Mouse (Mus musculus) hindbrain, embryonic 14.5 days (tissue): ENCODE measurements at regions not wholly inside any gene's neighbourhood (a gene's known extent, or its start where the extent isn't known, plus 50 kb on each side); places are given as distances from the start of the nearest gene placed in this dataset.

Experiments
- ATAC-seq: fragments of 200-750 bp; cut with Nextera tagmentation; 2 replicates; pipeline ENCODE4 v1.8.0; 2017; ENCODE audit warnings: moderate number of reproducible peaks, mild to moderate bottlenecking, moderate TSS enrichment, moderate library complexity; ENCODE audit not compliant: low FRiP score
- DNase-seq: peaks from one replicate; pipeline ENCODE4 v3.0.0-alpha.2; 2015; ENCODE audit warnings: low spot score
- H3K27ac ChIP-seq: fragments of 300-500 bp; sonication (generic); 2 replicates; pipeline ENCODE4 v1.5.1; 2014; ENCODE audit warnings: mild to moderate bottlenecking, moderate library complexity
- H3K27me3 ChIP-seq: fragments of 300-500 bp; sonication (generic); 2 replicates; pipeline ENCODE4 v1.6.1; 2014; ENCODE audit warnings: mild to moderate bottlenecking, low read length, mixed read lengths; ENCODE audit not compliant: control insufficient read depth, insufficient read depth
- H3K36me3 ChIP-seq: fragments of 300-500 bp; sonication (generic); replicated peaks from 2 replicates; pipeline ENCODE4 v1.6.1; 2014; ENCODE audit not compliant: control insufficient read depth, insufficient read depth
- H3K4me1 ChIP-seq: fragments of 300-500 bp; sonication (generic); replicated peaks from 2 replicates; pipeline ENCODE4 v1.6.1; 2014; ENCODE audit warnings: antibody characterized with exemption, low read length, mixed read lengths; ENCODE audit not compliant: control insufficient read depth, insufficient read depth
- H3K4me2 ChIP-seq: fragments of 300-500 bp; sonication (generic); replicated peaks from 2 replicates; pipeline ENCODE4 v1.6.1; 2014; ENCODE audit warnings: mild to moderate bottlenecking, moderate library complexity
- H3K4me3 ChIP-seq: fragments of 300-500 bp; sonication (generic); replicated peaks from 2 replicates; pipeline ENCODE4 v1.5.1; 2014; ENCODE audit warnings: mild to moderate bottlenecking, low read length
- H3K9ac ChIP-seq: fragments of 300-500 bp; sonication (generic); 2 replicates; pipeline ENCODE4 v1.6.1; 2014
- H3K9me3 ChIP-seq: fragments of 300-500 bp; sonication (generic); 2 replicates; pipeline ENCODE4 v1.6.1; 2016; ENCODE audit warnings: low read length; ENCODE audit not compliant: control insufficient read depth
- WGBS: fragments of 180-500 bp; shearing (Covaris S2); extraction: QIAGEN DNeasy Blood & Tissue Kit; methylation state at CpG from one replicate; pipeline ENCODE4 v1.1.7; 2014; 5-methylcytosine and 5-hydroxymethylcytosine counted together

- Histone ChIP-seq H3K27ac (no peak overlapping the region), H3K4me2 (no peak overlapping the region), H3K4me1 (no peaks in the 10 kb centered on the region), H3K9ac (no peak overlapping the region), H3K36me3 (no peaks in the 10 kb centered on the region), H3K27me3 (no peaks in the 10 kb centered on the region), H3K4me3 (no peak overlapping the region), H3K9me3 (no peaks in the 10 kb centered on the region)
- ATAC-seq, result no peak
- 82% methylated on average over 3 of the region's 3 CpGs for WGBS
- DNase-seq, result no peak
Observed at GRCm38 (mm10) chr5:37980692-37981091, 57.9 kb upstream of the Stx18 start.

DNA sequence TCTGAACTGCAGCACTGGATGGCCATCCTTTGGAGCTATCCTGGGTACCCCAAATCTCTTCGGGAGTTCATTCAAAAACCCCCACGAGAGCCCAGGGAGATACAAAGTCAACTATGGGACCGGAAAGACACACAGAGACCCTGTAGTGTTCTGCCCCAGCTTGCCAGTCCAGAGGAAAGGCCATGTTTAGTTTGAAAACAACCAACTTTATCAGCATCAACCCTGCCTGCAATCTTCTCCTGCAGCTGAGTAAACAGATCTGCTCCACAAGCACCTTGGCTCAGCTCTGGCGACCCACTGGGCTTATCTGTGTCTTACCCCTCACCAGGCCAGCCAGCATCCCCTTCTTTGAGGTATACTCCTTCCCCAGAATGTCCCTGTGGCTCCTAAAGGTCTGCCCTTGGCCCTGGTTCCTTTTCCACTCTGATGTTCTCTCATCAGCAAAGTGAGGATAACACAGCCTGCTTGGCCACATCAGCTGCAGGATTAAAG is 61.6 kb upstream of the Stx18 start:
- Histone ChIP-seq H3K4me3 (no peak overlapping the region), H3K4me1 (no peaks in the 10 kb centered on the region), H3K4me2 (no peak overlapping the region), H3K9ac (no peak overlapping the region), H3K36me3 (no peaks in the 10 kb centered on the region), H3K9me3 (no peaks in the 10 kb centered on the region), H3K27ac (no peak overlapping the region), H3K27me3 (no peaks in the 10 kb centered on the region; the same call in 1 of the 2 replicates)
- ATAC-seq, result no peak
- no peak for DNase-seq
- WGBS, result 74% methylated on average over 4 of the region's 4 CpGs

DNA sequence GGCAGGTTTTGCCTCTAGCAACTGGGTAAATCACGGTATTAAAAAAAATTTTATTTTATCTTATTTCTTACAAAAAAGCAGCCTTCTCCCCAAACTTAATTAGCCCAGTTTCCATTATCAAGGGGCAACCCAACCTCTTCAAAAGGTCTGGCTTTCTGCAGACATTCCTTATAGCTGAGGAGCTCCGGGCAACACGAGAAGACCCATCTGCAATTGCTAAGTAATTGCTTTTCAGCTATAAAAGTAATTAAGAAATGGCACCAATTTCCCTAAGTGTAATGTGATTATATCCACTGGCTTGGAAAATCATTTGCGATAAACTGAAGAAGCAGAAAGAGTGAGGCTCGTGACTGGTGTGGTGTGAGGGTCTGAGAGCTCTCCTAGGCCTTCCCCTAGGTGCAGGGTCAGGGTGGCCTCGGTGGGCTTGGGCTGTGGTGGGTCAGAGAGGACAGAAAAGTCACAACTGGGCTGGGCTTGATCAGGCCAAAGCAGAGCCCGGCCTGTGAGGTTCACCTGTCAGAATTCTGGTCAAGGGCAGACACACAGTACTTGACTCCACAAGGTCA is 65.5 kb upstream of the Stx18 start:
- H3K4me2 ChIP-seq, result no peak overlapping the region
- peaks cover 19% of the 10 kb centered on the region for H3K27me3 ChIP-seq
- no peaks in the 10 kb centered on the region for H3K9me3 ChIP-seq
- H3K4me1 ChIP-seq, result 0 out of 2 replicates have a peak, but pooled peaks cover under 1% of the 10 kb centered on the region
- no peak overlapping the region for H3K4me3 ChIP-seq
- no peaks in the 10 kb centered on the region for H3K36me3 ChIP-seq
- no peak overlapping the region for H3K9ac ChIP-seq
- 75% methylated on average over 7 of the region's 7 CpGs for WGBS
- H3K27ac ChIP-seq, result no peak overlapping the region
- peak; percentile 48; the same call in 1 of the 2 replicates for ATAC-seq
- DNase-seq, result no peak

- ATAC-seq (no peak), DNase-seq (no peak)
- WGBS, result 70% methylated on average over 11 of the region's 11 CpGs
- no peak overlapping the region for H3K4me2 ChIP-seq
- no peak overlapping the region for H3K27ac ChIP-seq
- no peaks in the 10 kb centered on the region for H3K36me3 ChIP-seq
- no peak overlapping the region for H3K4me3 ChIP-seq
- 0 out of 2 replicates have a peak, but pooled peaks cover 3% of the 10 kb centered on the region for H3K4me1 ChIP-seq
- no peak overlapping the region for H3K9ac ChIP-seq
- peaks cover 32% of the 10 kb centered on the region for H3K27me3 ChIP-seq
- H3K9me3 ChIP-seq, result no peaks in the 10 kb centered on the region
Observed at GRCm38 (mm10) chr5:37971724-37972123, 66.8 kb upstream of the Stx18 start.

- Histone ChIP-seq H3K9ac (no peak overlapping the region), H3K9me3 (no peaks in the 10 kb centered on the region), H3K4me1 (0 out of 2 replicates have a peak, but pooled peaks cover 3% of the 10 kb centered on the region), H3K36me3 (no peaks in the 10 kb centered on the region), H3K4me2 (no peak overlapping the region), H3K27ac (no peak overlapping the region), H3K4me3 (no peak overlapping the region), H3K27me3 (peaks cover 45% of the 10 kb centered on the region)
- WGBS, result 23% methylated on average over 10 of the region's 10 CpGs
- ATAC-seq, result no peak
- no peak for DNase-seq
Observed at GRCm38 (mm10) chr5:37968596-37968995, 69.9 kb upstream of the Stx18 start.

DNA sequence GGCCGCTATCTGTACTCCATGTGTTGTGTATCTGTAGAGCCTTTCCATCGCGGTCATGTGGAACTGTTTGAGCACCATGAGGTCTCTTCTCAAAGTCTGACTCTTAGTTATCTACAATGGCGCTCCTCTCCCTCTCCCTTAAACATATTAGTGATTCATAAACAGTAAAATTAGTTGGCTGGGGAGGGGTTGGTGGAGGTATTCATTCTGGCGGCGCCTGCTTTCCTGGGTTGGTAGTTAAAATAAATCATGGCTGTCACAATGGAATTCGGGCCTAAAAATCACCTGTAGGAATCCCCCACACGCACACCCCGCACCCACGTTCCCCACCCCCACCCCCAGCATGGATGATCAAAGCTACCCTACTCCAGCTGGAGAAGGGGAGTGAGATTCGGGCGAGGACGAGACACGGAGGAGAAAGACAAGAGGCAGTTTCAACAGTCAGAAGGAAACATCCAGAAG is 70.6 kb upstream of the Stx18 start:
- Histone ChIP-seq H3K9me3 (no peaks in the 10 kb centered on the region), H3K9ac (no peak overlapping the region), H3K27ac (no peak overlapping the region), H3K4me3 (no peak overlapping the region), H3K36me3 (no peaks in the 10 kb centered on the region), H3K4me2 (no peak overlapping the region), H3K4me1 (0 out of 2 replicates have a peak, but pooled peaks cover 3% of the 10 kb centered on the region), H3K27me3 (peaks cover 45% of the 10 kb centered on the region)
- DNase-seq, result no peak
- 12% methylated on average over 14 of the region's 14 CpGs for WGBS
- ATAC-seq, result no peak

GRCm38 (mm10) chr5:37967106-37967913 is 71.2 kb upstream of the Stx18 start:
- Histone ChIP-seq H3K27me3 (peaks cover 45% of the 10 kb centered on the region), H3K36me3 (no peaks in the 10 kb centered on the region), H3K9ac (no peak overlapping the region), H3K4me3 (no peak overlapping the region), H3K27ac (no peak overlapping the region), H3K4me1 (0 out of 2 replicates have a peak, but pooled peaks cover 3% of the 10 kb centered on the region), H3K9me3 (no peaks in the 10 kb centered on the region), H3K4me2 (no peak overlapping the region)
- WGBS, result 6% methylated on average over 23 of the region's 23 CpGs
- no peak for DNase-seq
- no peak for ATAC-seq

DNA sequence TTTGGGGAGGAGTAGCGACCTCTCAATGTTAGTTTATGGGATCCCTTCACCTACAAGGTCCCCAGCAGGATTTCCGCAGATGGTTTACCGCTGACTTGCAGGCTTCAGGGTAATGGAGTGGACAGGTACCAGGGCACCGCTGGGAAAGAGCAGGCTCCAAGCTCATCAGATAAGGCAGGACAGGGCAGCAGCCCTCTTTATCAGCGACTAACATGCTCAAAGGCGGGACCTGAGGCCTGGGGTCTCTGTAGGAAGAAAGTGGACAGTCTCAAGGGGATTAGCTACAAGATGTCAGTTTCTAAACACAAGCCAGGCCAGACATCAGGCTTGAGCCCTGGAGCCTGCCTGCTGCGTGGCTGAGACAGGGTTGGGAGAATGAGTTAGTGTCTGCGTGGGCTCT is 74.9 kb upstream of the Stx18 start:
- H3K4me3 ChIP-seq, result no peak overlapping the region
- H3K27me3 ChIP-seq, result peaks cover 32% of the 10 kb centered on the region
- H3K4me2 ChIP-seq, result no peak overlapping the region
- 75% methylated on average over 8 of the region's 8 CpGs for WGBS
- no peak overlapping the region for H3K27ac ChIP-seq
- no peaks in the 10 kb centered on the region for H3K9me3 ChIP-seq
- ATAC-seq (no peak), DNase-seq (no peak)
- no peaks in the 10 kb centered on the region for H3K36me3 ChIP-seq
- H3K4me1 ChIP-seq, result 0 out of 2 replicates have a peak, but pooled peaks cover 3% of the 10 kb centered on the region
- H3K9ac ChIP-seq, result no peak overlapping the region

DNA sequence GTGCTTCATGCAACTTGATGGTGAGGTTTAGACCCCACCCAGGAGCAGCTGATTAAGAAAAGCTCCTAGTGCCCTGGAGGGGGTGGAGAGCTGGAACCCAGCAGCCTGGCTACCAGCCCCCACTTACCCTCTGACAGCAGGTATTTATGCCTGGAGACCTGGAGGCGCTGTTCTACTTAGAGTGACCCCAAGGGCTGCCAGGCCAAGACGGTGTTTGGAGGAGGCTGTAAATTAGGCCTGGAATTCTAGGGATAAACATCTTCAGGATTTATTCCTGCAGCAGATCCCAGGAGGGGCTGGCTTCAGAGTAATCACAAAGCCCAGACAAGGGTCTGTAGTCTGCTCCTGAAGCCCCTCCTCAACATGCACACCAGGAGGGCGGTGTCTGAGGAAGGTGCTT is 76.0 kb upstream of the Stx18 start:
- H3K27ac ChIP-seq, result no peak overlapping the region
- H3K4me3 ChIP-seq, result no peak overlapping the region
- H3K36me3 ChIP-seq, result no peaks in the 10 kb centered on the region
- H3K9me3 ChIP-seq, result no peaks in the 10 kb centered on the region
- no peak overlapping the region for H3K9ac ChIP-seq
- no peak for DNase-seq
- peaks cover 20% of the 10 kb centered on the region for H3K27me3 ChIP-seq
- WGBS, result 40% methylated on average over 3 of the region's 3 CpGs
- no peak for ATAC-seq
- no peaks in the 10 kb centered on the region for H3K4me1 ChIP-seq
- H3K4me2 ChIP-seq, result no peak overlapping the region
